Mouse (Mus musculus): ENCODE measurements around the gene Ptprn2. TPM values are rescaled to one million over a fixed set of nuclear protein-coding genes. Genes with fewer than 3 reads are reported as not detected.

Ptprn2 gene
- polyA plus RNA-seq, 1 experiment from 2014 or later: 0.79 TPM

DNA sequence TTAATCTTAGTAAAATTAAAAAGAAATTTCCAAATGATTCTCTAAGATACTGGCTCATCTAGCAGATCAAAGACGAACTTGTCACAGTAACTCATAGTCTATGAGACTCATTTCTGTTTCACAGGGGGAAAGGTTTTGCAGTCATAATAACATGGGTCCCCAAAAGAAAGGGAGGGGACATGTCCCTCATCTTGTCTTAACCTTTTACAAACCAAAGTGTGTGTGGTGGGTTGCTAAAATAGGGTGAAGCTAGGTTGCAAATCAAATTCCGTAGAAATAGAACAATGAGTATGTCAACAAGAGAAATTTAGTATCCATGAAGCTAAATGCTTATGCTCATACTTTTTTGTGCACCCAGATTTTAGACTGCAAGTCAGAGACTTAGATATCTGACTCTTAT is 671.7 kb downstream of the Ptprn2 start:
- H3K27ac ChIP-seq (replicated peaks; ENCODE audit: low read depth, low read length): no peak overlapping the region
- WGBS: 66% methylated on average over 2 of the region's 2 CpGs
- DNase-seq (ENCODE audit: low spot score) (no peak), ATAC-seq (replicated peaks; ENCODE audit: insufficient number of reproducible peaks, low FRiP score, low TSS enrichment, low read depth) (no peak)
- no peaks in the 10 kb centered on the region for H3K9me3 ChIP-seq (replicated peaks; ENCODE audit: control insufficient read depth, low read length)
- no peaks in the 10 kb centered on the region for H3K36me3 ChIP-seq (replicated peaks; ENCODE audit: control insufficient read depth, insufficient read depth, low read depth, low read length)
- H3K4me3 ChIP-seq (ENCODE audit: low read depth, low read length): no peak overlapping the region
- H3K27me3 ChIP-seq (ENCODE audit: control insufficient read depth, insufficient read depth, low read length): peaks cover 65% of the 10 kb centered on the region
- no peak overlapping the region for H3K4me2 ChIP-seq (ENCODE audit: low read depth, low read length)
- H3K9ac ChIP-seq (replicated peaks; ENCODE audit: low read length): no peak overlapping the region
- peaks cover 10% of the 10 kb centered on the region for H3K4me1 ChIP-seq (ENCODE audit: control insufficient read depth, insufficient read depth, low read length)

DNA sequence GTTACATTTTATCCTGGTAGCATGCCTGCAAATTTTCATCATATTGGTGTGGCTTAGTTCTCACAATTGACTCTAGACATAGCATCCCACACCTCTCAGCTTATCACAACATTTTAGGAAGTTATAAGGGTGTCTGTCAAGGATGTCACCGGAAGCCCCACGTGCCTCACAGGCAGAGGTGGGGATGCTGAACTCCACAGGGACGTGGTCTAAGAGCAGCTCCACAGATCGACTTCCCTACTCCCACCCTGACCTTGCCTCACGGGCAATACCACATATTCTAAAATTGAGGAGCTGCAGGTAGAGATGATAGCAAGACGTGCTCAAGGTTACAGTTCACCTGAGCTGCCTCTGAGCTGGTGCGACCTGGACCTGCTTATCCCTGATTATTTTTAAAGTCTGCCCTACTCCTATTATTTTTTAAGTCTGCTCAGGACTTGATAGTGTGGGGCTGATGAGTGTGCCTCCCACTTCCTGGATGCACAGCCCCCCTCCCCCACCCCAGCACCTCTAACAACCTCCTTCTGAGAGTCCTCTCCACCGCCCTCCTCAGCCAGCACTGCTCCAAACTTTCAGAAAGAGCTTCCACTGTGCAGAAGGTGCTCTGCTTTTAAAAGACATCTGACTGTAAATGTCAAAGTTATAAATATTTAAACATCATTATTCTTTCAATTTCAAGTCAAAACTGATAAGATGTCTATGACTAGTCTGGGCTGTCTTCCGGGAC is 672.3 kb downstream of the Ptprn2 start:
- H3K4me3 ChIP-seq (ENCODE audit: low read depth, low read length): no peak overlapping the region
- H3K27me3 ChIP-seq (ENCODE audit: control insufficient read depth, insufficient read depth, low read length): peaks cover 59% of the 10 kb centered on the region
- DNase-seq (ENCODE audit: low spot score) (no peak), ATAC-seq (replicated peaks; ENCODE audit: insufficient number of reproducible peaks, low FRiP score, low TSS enrichment, low read depth) (no peak)
- WGBS: 24% methylated on average over 9 of the region's 9 CpGs
- no peak overlapping the region; the same call in 1 of the 2 replicates for H3K4me2 ChIP-seq (ENCODE audit: low read depth, low read length)
- H3K9me3 ChIP-seq (replicated peaks; ENCODE audit: control insufficient read depth, low read length): no peaks in the 10 kb centered on the region
- no peaks in the 10 kb centered on the region for H3K36me3 ChIP-seq (replicated peaks; ENCODE audit: control insufficient read depth, insufficient read depth, low read depth, low read length)
- H3K4me1 ChIP-seq (ENCODE audit: control insufficient read depth, insufficient read depth, low read length): peaks cover 8% of the 10 kb centered on the region
- no peak overlapping the region for H3K9ac ChIP-seq (replicated peaks; ENCODE audit: low read length)
- H3K27ac ChIP-seq (replicated peaks; ENCODE audit: low read depth, low read length): no peak overlapping the region

DNA sequence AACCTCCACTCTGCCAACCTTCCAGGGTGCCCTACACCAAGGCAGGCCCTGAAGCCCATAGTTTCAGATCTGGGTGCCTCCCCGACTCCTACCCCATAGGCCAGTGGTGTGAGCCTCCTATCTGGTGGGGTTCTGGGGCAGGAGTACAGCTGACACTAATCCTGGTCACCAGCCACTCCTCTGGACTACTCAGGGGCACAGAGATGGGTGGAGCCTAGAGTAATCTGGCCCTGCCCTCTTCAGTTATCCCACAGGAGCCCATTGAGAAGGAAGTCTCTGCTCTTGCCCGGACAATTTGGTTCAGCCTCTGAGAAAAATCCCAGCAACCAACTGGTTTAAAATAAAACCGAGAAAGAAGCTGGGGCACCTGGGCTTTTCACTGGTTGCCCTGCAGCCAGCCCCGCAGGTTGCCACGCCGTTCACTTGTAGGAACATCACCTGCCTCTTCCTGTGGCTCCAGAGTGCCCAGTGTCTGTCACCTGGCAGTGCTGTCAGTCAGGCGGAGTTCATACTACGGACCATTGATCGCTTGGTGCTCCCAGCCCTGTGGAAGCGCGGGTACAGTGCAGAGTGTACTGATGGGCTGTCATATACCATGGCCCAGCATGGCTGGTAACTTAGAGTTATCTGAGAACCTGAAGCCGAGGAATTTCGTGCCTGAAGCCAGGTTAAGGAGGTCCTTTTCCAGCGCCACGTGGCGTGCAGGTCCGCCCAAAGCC is 673.6 kb downstream of the Ptprn2 start:
- Histone ChIP-seq H3K4me1 (ENCODE audit: control insufficient read depth, insufficient read depth, low read length) (peaks cover 8% of the 10 kb centered on the region), H3K27me3 (ENCODE audit: control insufficient read depth, insufficient read depth, low read length) (peaks cover 47% of the 10 kb centered on the region), H3K4me2 (ENCODE audit: low read depth, low read length) (peak overlapping the region; percentile 34; the same call in 1 of the 2 replicates), H3K36me3 (replicated peaks; ENCODE audit: control insufficient read depth, insufficient read depth, low read depth, low read length) (no peaks in the 10 kb centered on the region), H3K27ac (replicated peaks; ENCODE audit: low read depth, low read length) (no peak overlapping the region), H3K9me3 (replicated peaks; ENCODE audit: control insufficient read depth, low read length) (no peaks in the 10 kb centered on the region), H3K4me3 (ENCODE audit: low read depth, low read length) (no peak overlapping the region), H3K9ac (replicated peaks; ENCODE audit: low read length) (no peak overlapping the region)
- peak; percentile 35; the same call in 1 of the 2 replicates for ATAC-seq (replicated peaks; ENCODE audit: insufficient number of reproducible peaks, low FRiP score, low TSS enrichment, low read depth)
- 12% methylated on average over 17 of the region's 17 CpGs for WGBS
- DNase-seq (ENCODE audit: low spot score): no peak

DNA sequence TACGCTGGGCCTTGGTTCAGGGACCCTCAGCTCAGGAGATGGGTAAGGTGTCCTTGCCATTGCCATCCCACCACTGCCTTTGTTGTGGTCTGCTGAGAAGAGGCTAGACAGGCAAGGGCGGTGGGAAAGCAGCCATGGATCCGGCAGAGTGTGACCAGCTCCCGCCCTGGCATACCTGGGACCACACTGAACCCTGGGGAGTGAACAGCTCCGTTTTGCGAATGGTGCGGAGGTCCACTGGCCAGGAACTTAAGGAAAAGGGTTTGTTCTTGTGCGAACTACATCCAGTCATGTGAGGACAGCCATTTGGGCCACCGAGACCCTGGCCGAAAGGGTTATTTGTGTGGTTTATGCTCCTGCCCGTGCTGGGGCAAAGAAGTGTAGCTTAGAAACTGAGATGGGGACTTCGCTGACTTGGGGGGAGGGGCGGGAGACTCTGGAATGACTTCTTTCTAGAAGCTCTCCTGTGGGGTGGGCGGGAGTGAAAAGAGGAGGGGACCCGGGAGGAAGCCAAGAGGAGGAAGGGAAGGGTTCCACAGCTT is 674.2 kb downstream of the Ptprn2 start:
- peak overlapping the region; percentile 21 for H3K4me3 ChIP-seq (ENCODE audit: low read depth, low read length)
- ATAC-seq (replicated peaks; ENCODE audit: insufficient number of reproducible peaks, low FRiP score, low TSS enrichment, low read depth) (no peak), DNase-seq (ENCODE audit: low spot score) (peak; percentile 39)
- no peak overlapping the region for H3K27ac ChIP-seq (replicated peaks; ENCODE audit: low read depth, low read length)
- no peak overlapping the region; the same call in 1 of the 2 replicates for H3K9ac ChIP-seq (replicated peaks; ENCODE audit: low read length)
- no peaks in the 10 kb centered on the region for H3K36me3 ChIP-seq (replicated peaks; ENCODE audit: control insufficient read depth, insufficient read depth, low read depth, low read length)
- H3K4me2 ChIP-seq (ENCODE audit: low read depth, low read length): peak overlapping the region; percentile 34
- peaks cover 41% of the 10 kb centered on the region for H3K27me3 ChIP-seq (ENCODE audit: control insufficient read depth, insufficient read depth, low read length)
- no peaks in the 10 kb centered on the region for H3K9me3 ChIP-seq (replicated peaks; ENCODE audit: control insufficient read depth, low read length)
- peaks cover 8% of the 10 kb centered on the region for H3K4me1 ChIP-seq (ENCODE audit: control insufficient read depth, insufficient read depth, low read length)
- 6% methylated on average over 15 of the region's 15 CpGs for WGBS

DNA sequence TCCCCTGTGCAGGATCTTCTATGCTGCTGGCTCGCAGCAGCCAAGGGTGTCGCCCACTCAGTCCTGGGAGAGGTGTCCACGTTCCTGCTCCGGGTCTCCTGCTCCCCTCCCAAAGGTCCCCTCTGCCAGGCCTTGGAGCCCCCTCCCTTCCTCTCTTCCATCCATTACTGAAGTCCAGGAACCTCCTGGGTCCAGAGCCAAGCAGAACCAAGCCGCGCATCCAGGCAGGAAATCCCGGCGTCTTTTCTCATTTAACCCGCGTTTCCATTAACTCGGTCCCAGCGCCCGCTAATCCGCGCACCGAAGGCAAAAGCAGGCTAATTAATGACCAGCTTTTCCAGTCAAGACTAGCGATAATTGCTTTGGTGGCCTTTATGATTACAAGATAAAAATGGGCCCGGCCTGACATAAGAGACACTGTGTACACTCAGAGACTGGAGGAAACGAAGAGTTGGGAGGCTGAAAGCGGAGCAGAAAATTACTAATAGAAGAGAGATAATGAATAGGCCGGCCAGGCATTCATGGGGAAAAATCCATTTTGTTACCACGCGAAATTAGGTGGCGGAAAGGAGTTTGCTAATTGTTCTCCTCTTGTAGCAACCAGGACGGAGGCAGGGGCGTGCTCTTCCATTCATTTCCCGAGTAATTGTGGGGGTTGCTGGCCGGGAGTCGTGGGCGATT is 674.8 kb downstream of the Ptprn2 start:
- H3K4me2 ChIP-seq (ENCODE audit: low read depth, low read length): peak overlapping the region; percentile 34
- H3K4me3 ChIP-seq (ENCODE audit: low read depth, low read length): peak overlapping the region; percentile 21
- peaks cover 35% of the 10 kb centered on the region for H3K27me3 ChIP-seq (ENCODE audit: control insufficient read depth, insufficient read depth, low read length)
- H3K9ac ChIP-seq (replicated peaks; ENCODE audit: low read length): no peak overlapping the region; the same call in 1 of the 2 replicates
- H3K36me3 ChIP-seq (replicated peaks; ENCODE audit: control insufficient read depth, insufficient read depth, low read depth, low read length): no peaks in the 10 kb centered on the region
- peak; percentile 48 for DNase-seq (ENCODE audit: low spot score)
- 4% methylated on average over 30 of the region's 30 CpGs for WGBS
- no peak overlapping the region for H3K27ac ChIP-seq (replicated peaks; ENCODE audit: low read depth, low read length)
- no peaks in the 10 kb centered on the region for H3K9me3 ChIP-seq (replicated peaks; ENCODE audit: control insufficient read depth, low read length)
- no peak for ATAC-seq (replicated peaks; ENCODE audit: insufficient number of reproducible peaks, low FRiP score, low TSS enrichment, low read depth)
- H3K4me1 ChIP-seq (ENCODE audit: control insufficient read depth, insufficient read depth, low read length): peaks cover 8% of the 10 kb centered on the region

DNA sequence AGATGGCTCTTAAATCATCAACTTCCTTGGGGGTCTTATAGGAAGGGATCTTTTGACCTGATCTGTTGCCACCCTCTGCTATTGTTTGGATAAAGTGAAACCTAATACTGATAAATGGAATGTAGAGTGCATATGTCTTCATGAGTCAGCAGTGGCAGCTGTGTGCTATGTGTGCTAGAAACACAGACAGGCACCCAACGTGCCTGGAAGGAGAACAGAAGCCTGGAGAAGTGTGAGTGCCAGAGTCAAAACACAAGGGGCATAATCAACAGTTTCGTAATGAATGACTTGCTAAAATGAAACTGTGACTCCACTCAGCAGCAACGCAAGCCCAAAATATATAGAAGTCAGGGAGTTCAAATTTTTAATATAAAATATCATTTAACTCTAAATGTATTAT is 676.7 kb downstream of the Ptprn2 start:
- no peaks in the 10 kb centered on the region for H3K36me3 ChIP-seq (replicated peaks; ENCODE audit: control insufficient read depth, insufficient read depth, low read depth, low read length)
- peaks cover 6% of the 10 kb centered on the region for H3K4me1 ChIP-seq (ENCODE audit: control insufficient read depth, insufficient read depth, low read length)
- DNase-seq (ENCODE audit: low spot score): no peak

DNA sequence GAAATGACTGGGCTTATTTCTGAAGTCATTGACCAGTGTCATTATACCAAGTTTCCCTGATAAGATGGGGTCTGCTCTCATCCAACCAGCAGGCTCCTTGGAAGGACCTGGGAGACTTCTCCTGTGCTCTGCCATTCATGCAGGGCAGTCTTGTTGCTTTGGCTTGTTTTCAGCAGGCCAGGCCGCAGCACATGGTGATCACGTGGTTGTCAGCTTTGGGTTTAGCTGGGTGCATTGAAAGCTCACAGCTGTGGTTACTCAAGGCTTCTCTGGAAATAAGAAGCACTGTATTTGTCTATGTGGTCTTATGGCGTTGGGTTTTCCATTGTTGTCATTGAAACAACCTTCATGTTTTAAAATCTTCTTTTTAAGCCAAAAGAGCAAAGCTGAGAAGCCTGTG is 678.3 kb downstream of the Ptprn2 start:
- WGBS: 56% methylated on average over 3 of the region's 3 CpGs
- no peaks in the 10 kb centered on the region for H3K9me3 ChIP-seq (replicated peaks; ENCODE audit: control insufficient read depth, low read length)
- H3K4me1 ChIP-seq (ENCODE audit: control insufficient read depth, insufficient read depth, low read length): peaks cover 6% of the 10 kb centered on the region
- H3K36me3 ChIP-seq (replicated peaks; ENCODE audit: control insufficient read depth, insufficient read depth, low read depth, low read length): no peaks in the 10 kb centered on the region
- H3K27ac ChIP-seq (replicated peaks; ENCODE audit: low read depth, low read length): no peak overlapping the region
- no peak for ATAC-seq (replicated peaks; ENCODE audit: insufficient number of reproducible peaks, low FRiP score, low TSS enrichment, low read depth)
- no peak overlapping the region for H3K4me2 ChIP-seq (ENCODE audit: low read depth, low read length)
- no peak overlapping the region for H3K4me3 ChIP-seq (ENCODE audit: low read depth, low read length)
- H3K9ac ChIP-seq (replicated peaks; ENCODE audit: low read length): no peak overlapping the region
- peaks cover 18% of the 10 kb centered on the region for H3K27me3 ChIP-seq (ENCODE audit: control insufficient read depth, insufficient read depth, low read length)
- DNase-seq (ENCODE audit: low spot score): no peak

More for the DNA sequence above, 676.7 kb downstream of the Ptprn2 start:
- no peak overlapping the region for H3K9ac ChIP-seq (replicated peaks; ENCODE audit: low read length)
- 71% methylated on average over 3 of the region's 3 CpGs for WGBS
- no peak overlapping the region for H3K27ac ChIP-seq (replicated peaks; ENCODE audit: low read depth, low read length)
- no peak overlapping the region for H3K4me3 ChIP-seq (ENCODE audit: low read depth, low read length)
- H3K9me3 ChIP-seq (replicated peaks; ENCODE audit: control insufficient read depth, low read length): no peaks in the 10 kb centered on the region
- ATAC-seq (replicated peaks; ENCODE audit: insufficient number of reproducible peaks, low FRiP score, low TSS enrichment, low read depth): no peak
- no peak overlapping the region for H3K4me2 ChIP-seq (ENCODE audit: low read depth, low read length)
- H3K27me3 ChIP-seq (ENCODE audit: control insufficient read depth, insufficient read depth, low read length): peaks cover 26% of the 10 kb centered on the region
